Mouse (Mus musculus): ENCODE measurements around the gene Dhx16. TPM values are rescaled to one million over a fixed set of nuclear protein-coding genes. Genes with fewer than 3 reads are reported as not detected.

Dhx16 gene
- polyA plus RNA-seq, 1 experiment from 2014 or later, result 50.3 TPM

DNA sequence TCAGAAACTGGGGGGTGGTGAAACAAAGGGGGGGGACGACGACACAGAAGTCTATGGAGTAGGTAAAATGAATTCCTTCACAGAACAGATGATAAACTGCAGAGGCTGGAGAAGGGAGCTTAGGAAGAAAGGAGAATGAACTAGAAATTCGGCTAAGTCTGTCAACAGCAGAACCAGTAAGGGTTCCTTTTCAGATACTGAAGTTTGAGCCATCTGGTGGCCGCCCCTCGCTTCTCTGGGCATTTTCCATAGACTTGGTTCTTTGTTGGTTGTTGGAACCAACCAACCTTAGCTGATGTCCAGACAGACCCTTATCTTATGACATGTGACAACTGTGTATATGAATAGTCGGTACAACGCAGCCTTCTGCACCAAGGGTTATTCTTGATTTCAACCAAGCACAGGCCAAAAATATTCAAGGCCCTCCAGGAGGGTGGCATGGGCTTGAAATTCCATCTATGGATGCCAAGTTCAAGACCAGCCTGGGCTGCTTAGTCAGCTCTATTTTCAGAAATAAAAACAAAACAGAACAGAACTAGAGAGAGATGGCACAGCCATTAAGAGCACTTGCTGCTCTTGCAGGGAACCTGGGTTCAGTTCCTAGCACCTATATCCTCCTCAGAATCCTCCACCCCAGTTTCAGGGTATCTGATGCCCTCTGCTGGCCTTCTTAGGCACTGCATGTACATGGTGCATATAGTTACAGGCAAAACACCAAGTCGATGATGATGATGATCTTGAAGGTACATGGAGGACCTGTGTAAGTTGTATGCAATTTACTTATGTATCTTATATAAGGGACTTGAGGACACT, 8.5 kb upstream of the Dhx16 start:
- 88% methylated on average over 8 of the region's 8 CpGs for WGBS
- Histone ChIP-seq H3K9ac (ENCODE audit: low read length) (no peak overlapping the region), H3K9me3 (ENCODE audit: control insufficient read depth, low read length) (peaks cover 2% of the 10 kb centered on the region; the same call in 1 of the 2 replicates), H3K27ac (ENCODE audit: low read depth, low read length) (0 out of 2 replicates have a peak overlapping the region, but pooled peaks have one; percentile 6), H3K27me3 (ENCODE audit: control insufficient read depth, insufficient read depth, low read length) (no peaks in the 10 kb centered on the region), H3K4me2 (ENCODE audit: low read depth, low read length, severe bottlenecking) (peak overlapping the region; percentile 95; the same call in 1 of the 2 replicates), H3K4me1 (replicated peaks; ENCODE audit: control insufficient read depth, insufficient read depth, low read length) (peaks cover 22% of the 10 kb centered on the region), H3K36me3 (ENCODE audit: control insufficient read depth, insufficient read depth, low read length) (peaks cover 8% of the 10 kb centered on the region; the same call in 1 of the 2 replicates), H3K4me3 (ENCODE audit: low read depth, low read length) (no peak overlapping the region)
- ATAC-seq (replicated peaks; ENCODE audit: low FRiP score), result no peak
- peak; percentile 66 for DNase-seq (ENCODE audit: low spot score)

- Histone ChIP-seq H3K27ac (ENCODE audit: low read depth, low read length) (no peak overlapping the region), H3K4me1 (replicated peaks; ENCODE audit: control insufficient read depth, insufficient read depth, low read length) (peaks cover 8% of the 10 kb centered on the region), H3K4me3 (ENCODE audit: low read depth, low read length) (no peak overlapping the region), H3K9ac (ENCODE audit: low read length) (no peak overlapping the region), H3K36me3 (ENCODE audit: control insufficient read depth, insufficient read depth, low read length) (peaks cover 8% of the 10 kb centered on the region; the same call in 1 of the 2 replicates), H3K9me3 (ENCODE audit: control insufficient read depth, low read length) (peaks cover 2% of the 10 kb centered on the region; the same call in 1 of the 2 replicates), H3K4me2 (ENCODE audit: low read depth, low read length, severe bottlenecking) (no peak overlapping the region), H3K27me3 (ENCODE audit: control insufficient read depth, insufficient read depth, low read length) (no peaks in the 10 kb centered on the region)
- ATAC-seq (replicated peaks; ENCODE audit: low FRiP score) (peak; percentile 65; the same call in 1 of the 2 replicates), DNase-seq (ENCODE audit: low spot score) (peak; percentile 96)
- WGBS, result 33% methylated on average over 21 of the region's 21 CpGs
Observed at GRCm38 (mm10) chr17:35873774-35874519, 5.7 kb upstream of the Dhx16 start.

DNA sequence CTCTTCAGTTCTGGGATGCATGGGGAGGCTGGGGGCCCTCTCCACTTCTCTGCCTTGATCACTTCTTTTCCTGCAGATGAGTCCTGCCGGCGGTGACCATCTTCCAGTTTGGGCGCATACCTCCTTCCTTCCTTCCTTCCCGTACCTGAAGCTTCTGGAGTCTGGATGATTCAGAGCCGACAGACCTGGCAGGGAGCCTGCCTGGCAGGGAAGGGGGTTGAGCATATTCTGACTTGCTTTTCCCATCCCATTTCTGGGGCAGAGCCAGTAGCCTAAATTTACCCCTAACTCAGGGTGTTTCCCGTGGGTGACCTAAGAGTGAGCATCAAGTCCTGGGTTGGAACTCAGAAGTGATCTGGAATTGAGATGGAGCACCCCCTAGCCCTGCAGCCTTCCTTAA, 4.9 kb upstream of the Dhx16 start:
- no peak overlapping the region for H3K4me3 ChIP-seq (ENCODE audit: low read depth, low read length)
- no peak for ATAC-seq (replicated peaks; ENCODE audit: low FRiP score)
- no peaks in the 10 kb centered on the region for H3K27me3 ChIP-seq (ENCODE audit: control insufficient read depth, insufficient read depth, low read length)
- no peak overlapping the region for H3K9ac ChIP-seq (ENCODE audit: low read length)
- H3K4me1 ChIP-seq (replicated peaks; ENCODE audit: control insufficient read depth, insufficient read depth, low read length), result peaks cover 5% of the 10 kb centered on the region
- no peak overlapping the region for H3K4me2 ChIP-seq (ENCODE audit: low read depth, low read length, severe bottlenecking)
- peaks cover 2% of the 10 kb centered on the region; the same call in 1 of the 2 replicates for H3K9me3 ChIP-seq (ENCODE audit: control insufficient read depth, low read length)
- 94% methylated on average over 6 of the region's 6 CpGs for WGBS
- no peak overlapping the region for H3K27ac ChIP-seq (ENCODE audit: low read depth, low read length)
- no peak for DNase-seq (ENCODE audit: low spot score)
- peaks cover 8% of the 10 kb centered on the region; the same call in 1 of the 2 replicates for H3K36me3 ChIP-seq (ENCODE audit: control insufficient read depth, insufficient read depth, low read length)

DNA sequence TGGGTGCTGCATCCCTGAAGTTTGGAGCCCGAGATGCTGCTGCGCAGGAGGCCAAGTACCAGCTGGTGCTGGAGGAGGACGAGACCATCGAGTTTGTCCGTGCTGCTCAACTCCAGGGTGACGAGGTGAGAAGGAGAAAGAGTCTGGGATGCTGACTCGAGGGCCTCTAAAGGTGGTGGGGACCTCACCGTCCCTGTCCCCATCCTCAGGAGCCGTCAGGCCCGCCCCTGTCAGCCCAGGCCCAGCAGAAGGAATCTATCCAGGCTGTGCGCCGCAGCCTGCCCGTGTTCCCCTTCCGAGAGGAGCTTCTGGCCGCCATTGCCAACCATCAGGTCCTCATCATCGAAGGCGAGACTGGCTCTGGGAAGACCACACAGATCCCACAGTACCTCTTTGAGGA, 3.3 kb downstream of the Dhx16 start:
- Histone ChIP-seq H3K27me3 (ENCODE audit: control insufficient read depth, insufficient read depth, low read length) (no peaks in the 10 kb centered on the region), H3K4me1 (replicated peaks; ENCODE audit: control insufficient read depth, insufficient read depth, low read length) (peaks cover 6% of the 10 kb centered on the region), H3K9me3 (ENCODE audit: control insufficient read depth, low read length) (no peaks in the 10 kb centered on the region), H3K4me3 (ENCODE audit: low read depth, low read length) (no peak overlapping the region), H3K27ac (ENCODE audit: low read depth, low read length) (no peak overlapping the region), H3K4me2 (ENCODE audit: low read depth, low read length, severe bottlenecking) (no peak overlapping the region), H3K9ac (ENCODE audit: low read length) (no peak overlapping the region), H3K36me3 (ENCODE audit: control insufficient read depth, insufficient read depth, low read length) (peaks cover 11% of the 10 kb centered on the region)
- DNase-seq (ENCODE audit: low spot score), result no peak
- WGBS, result 93% methylated on average over 17 of the region's 17 CpGs
- ATAC-seq (replicated peaks; ENCODE audit: low FRiP score), result no peak

DNA sequence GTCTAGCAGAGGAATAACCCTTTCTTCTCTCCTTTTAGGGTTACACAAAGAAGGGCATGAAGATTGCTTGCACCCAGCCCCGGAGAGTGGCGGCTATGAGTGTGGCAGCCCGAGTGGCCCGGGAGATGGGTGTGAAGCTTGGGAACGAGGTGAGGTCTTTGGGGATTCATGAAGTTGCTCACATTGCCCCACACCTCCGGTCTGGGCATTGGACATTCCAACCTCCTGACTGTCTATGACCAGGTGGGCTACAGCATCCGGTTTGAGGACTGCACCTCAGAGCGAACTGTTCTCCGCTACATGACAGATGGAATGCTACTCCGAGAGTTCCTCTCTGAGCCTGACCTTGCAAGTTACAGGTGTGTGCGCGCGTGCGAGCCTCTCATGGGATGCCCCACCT, 4.2 kb downstream of the Dhx16 start:
- H3K27ac ChIP-seq (ENCODE audit: low read depth, low read length), result no peak overlapping the region
- no peak for DNase-seq (ENCODE audit: low spot score)
- H3K4me1 ChIP-seq (replicated peaks; ENCODE audit: control insufficient read depth, insufficient read depth, low read length), result peaks cover 6% of the 10 kb centered on the region
- WGBS, result 95% methylated on average over 14 of the region's 14 CpGs
- no peaks in the 10 kb centered on the region for H3K9me3 ChIP-seq (ENCODE audit: control insufficient read depth, low read length)
- H3K4me3 ChIP-seq (ENCODE audit: low read depth, low read length), result no peak overlapping the region
- no peak overlapping the region for H3K4me2 ChIP-seq (ENCODE audit: low read depth, low read length, severe bottlenecking)
- peaks cover 14% of the 10 kb centered on the region for H3K36me3 ChIP-seq (ENCODE audit: control insufficient read depth, insufficient read depth, low read length)
- H3K27me3 ChIP-seq (ENCODE audit: control insufficient read depth, insufficient read depth, low read length), result no peaks in the 10 kb centered on the region
- no peak for ATAC-seq (replicated peaks; ENCODE audit: low FRiP score)
- H3K9ac ChIP-seq (ENCODE audit: low read length), result no peak overlapping the region

- no peaks in the 10 kb centered on the region for H3K4me1 ChIP-seq (replicated peaks; ENCODE audit: control insufficient read depth, insufficient read depth, low read length)
- H3K9me3 ChIP-seq (ENCODE audit: control insufficient read depth, low read length), result no peaks in the 10 kb centered on the region
- peaks cover 32% of the 10 kb centered on the region for H3K36me3 ChIP-seq (ENCODE audit: control insufficient read depth, insufficient read depth, low read length)
- 87% methylated on average over 15 of the region's 17 CpGs for WGBS
- no peak for DNase-seq (ENCODE audit: low spot score)
- H3K4me2 ChIP-seq (ENCODE audit: low read depth, low read length, severe bottlenecking), result no peak overlapping the region
- no peaks in the 10 kb centered on the region for H3K27me3 ChIP-seq (ENCODE audit: control insufficient read depth, insufficient read depth, low read length)
- no peak overlapping the region for H3K27ac ChIP-seq (ENCODE audit: low read depth, low read length)
- H3K9ac ChIP-seq (ENCODE audit: low read length), result no peak overlapping the region
- ATAC-seq (replicated peaks; ENCODE audit: low FRiP score), result no peak
- no peak overlapping the region for H3K4me3 ChIP-seq (ENCODE audit: low read depth, low read length)
Observed at GRCm38 (mm10) chr17:35887725-35888124, 8.1 kb downstream of the Dhx16 start.

DNA sequence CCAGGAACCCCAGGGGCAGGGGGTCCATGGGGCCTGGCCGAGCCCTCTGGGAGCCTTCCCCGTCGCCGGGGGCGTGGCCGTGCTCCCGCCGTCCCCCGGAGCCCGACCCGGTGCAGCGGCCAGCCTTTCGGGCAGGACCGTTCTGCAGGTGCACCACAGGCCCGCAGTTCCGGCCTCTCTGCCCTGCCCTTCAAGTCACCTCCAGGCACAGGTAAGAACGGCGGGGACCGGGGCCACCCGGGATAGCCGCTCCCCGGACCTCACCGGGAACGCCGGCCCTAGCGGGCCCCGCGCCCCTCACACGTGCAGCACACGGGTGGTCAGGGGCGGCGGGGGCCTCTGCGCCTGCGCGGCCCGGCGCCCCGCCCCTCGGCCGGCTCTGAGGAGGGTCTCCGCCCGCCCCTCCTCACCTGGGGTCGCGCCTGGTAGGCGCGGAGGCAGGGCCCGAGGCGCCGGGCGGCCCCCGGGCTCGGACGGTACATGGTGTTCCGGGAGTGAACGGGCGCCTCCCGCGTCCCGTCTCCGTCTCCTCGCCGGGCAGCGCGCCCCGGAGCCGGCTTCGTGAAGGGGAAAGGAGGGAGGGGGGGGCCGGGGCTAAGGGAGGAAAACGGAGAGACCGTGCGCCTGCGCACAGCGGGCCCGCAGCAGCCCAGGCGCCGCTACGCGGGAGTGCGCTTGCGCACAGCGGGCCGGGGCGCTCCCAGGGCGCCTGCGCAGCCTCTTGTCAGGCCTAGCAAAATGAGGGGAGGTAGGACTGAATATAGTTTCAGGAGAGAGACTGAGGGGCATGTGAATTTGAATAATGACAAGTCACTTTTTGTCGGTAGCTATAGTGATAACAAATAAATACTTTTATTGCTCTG, 17.4 kb downstream of the Dhx16 start, which contains the start of gene 2310061I04Rik:
TSS of gene 2310061I04Rik (minus strand) at position 651 of the 863 bp plus-strand sequence.
- Histone ChIP-seq H3K36me3 (ENCODE audit: control insufficient read depth, insufficient read depth, low read length) (peaks cover 9% of the 10 kb centered on the region), H3K9me3 (ENCODE audit: control insufficient read depth, low read length) (no peaks in the 10 kb centered on the region), H3K4me1 (replicated peaks; ENCODE audit: control insufficient read depth, insufficient read depth, low read length) (peaks cover 3% of the 10 kb centered on the region), H3K27me3 (ENCODE audit: control insufficient read depth, insufficient read depth, low read length) (no peaks in the 10 kb centered on the region), H3K27ac (ENCODE audit: low read depth, low read length) (peak within 1 kb of the TSS; percentile 88), H3K9ac (ENCODE audit: low read length) (peak within 1 kb of the TSS; percentile 82), H3K4me2 (ENCODE audit: low read depth, low read length, severe bottlenecking) (peak within 1 kb of the TSS; percentile 99), H3K4me3 (ENCODE audit: low read depth, low read length) (peak within 1 kb of the TSS; percentile 72)
- WGBS, result under 1% methylated on average over 73 of the region's 86 CpGs
- peak; percentile 96 for DNase-seq (ENCODE audit: low spot score)
- peak; percentile 94 for ATAC-seq (replicated peaks; ENCODE audit: low FRiP score)

All from forebrain, embryonic 11.5 days (tissue).